Mouse (Mus musculus) heart, embryonic 14.5 days (tissue): ENCODE data around the gene Arsj. TPM values are rescaled to one million over a fixed set of nuclear protein-coding genes. Genes with fewer than 3 reads are reported as not detected.

Source experiments
- ATAC-seq: fragments of 200-750 bp; cut with Nextera tagmentation; 2 replicates; pipeline ENCODE4 v1.8.0; 2017; ENCODE audit warnings: low read depth, moderate TSS enrichment; ENCODE audit not compliant: insufficient number of reproducible peaks, insufficient read depth, low FRiP score
- H3K27ac ChIP-seq, 2 experiments: fragments of 200-500 bp in 1 of 2; fragments of 300-500 bp in 1 of 2; sonication (generic) in 1 of 2; replicated peaks in 1 of 2; 2 replicates each; pipeline ENCODE4 v1.5.1; 2012 to 2014; ENCODE audit warnings: low read depth in 2 of 2, low read length in 2 of 2, control low read depth in 1 of 2, mild to moderate bottlenecking in 1 of 2, mixed read lengths in 1 of 2; ENCODE audit not compliant: control insufficient read depth in 1 of 2, insufficient read depth in 1 of 2
- H3K27me3 ChIP-seq: fragments of 300-500 bp; sonication (generic); 2 replicates; pipeline ENCODE4 v1.6.1; 2014; ENCODE audit warnings: mild to moderate bottlenecking, low read length, control low read depth; ENCODE audit not compliant: control insufficient read depth, insufficient read depth
- H3K36me3 ChIP-seq: fragments of 300-500 bp; sonication (generic); 2 replicates; pipeline ENCODE4 v1.6.1; 2014; ENCODE audit warnings: mild to moderate bottlenecking, control low read depth, low read length, mixed read lengths; ENCODE audit not compliant: control insufficient read depth, insufficient read depth
- H3K4me1 ChIP-seq, 2 experiments: fragments of 200-500 bp in 1 of 2; fragments of 300-500 bp in 1 of 2; sonication (generic) in 1 of 2; 2 replicates each; pipeline ENCODE4 v1.6.1; 2012 to 2014; ENCODE audit warnings: low read length in 2 of 2, control low read depth in 1 of 2, mixed read lengths in 1 of 2; ENCODE audit not compliant: control insufficient read depth in 2 of 2, insufficient read depth in 2 of 2
- H3K4me2 ChIP-seq: fragments of 300-500 bp; sonication (generic); 2 replicates; pipeline ENCODE4 v1.6.1; 2014; ENCODE audit warnings: mild to moderate bottlenecking, low read length
- H3K4me3 ChIP-seq, 2 experiments: fragments of 200-500 bp in 1 of 2; fragments of 300-500 bp in 1 of 2; sonication (generic) in 1 of 2; 2 replicates each; pipeline ENCODE4 v1.5.1; 2012 to 2014; ENCODE audit warnings: low read length in 2 of 2, mild to moderate bottlenecking in 2 of 2, control low read depth in 1 of 2, low read depth in 1 of 2, moderate library complexity in 1 of 2; ENCODE audit not compliant: control insufficient read depth in 1 of 2, insufficient read depth in 1 of 2
- H3K9ac ChIP-seq: fragments of 300-500 bp; sonication (generic); 2 replicates; pipeline ENCODE4 v1.6.1; 2014; ENCODE audit warnings: mild to moderate bottlenecking, low read length
- H3K9me3 ChIP-seq: fragments of 300-500 bp; sonication (generic); 2 replicates; pipeline ENCODE4 v1.6.1; 2016; ENCODE audit warnings: low read length, control low read depth; ENCODE audit not compliant: control insufficient read depth
- WGBS: fragments of 180-500 bp; shearing (Covaris S2); extraction: QIAGEN DNeasy Blood & Tissue Kit; methylation state at CpG from one replicate; pipeline ENCODE4 v1.1.7; 2014; 5-methylcytosine and 5-hydroxymethylcytosine counted together
- polyA plus RNA-seq: library from polyadenylated mRNA; unstranded; fragments of >200 nt; fragmentation: Nextera tagmentation; extraction: Ambion mirVana; gene quantifications from 2 replicates; pipeline ENCODE4 v1.2.1, GENCODE M21; 2014

The Arsj gene
- polyA plus RNA-seq, 1 experiment from 2014 or later: 1.1 TPM

- H3K4me2 ChIP-seq: no peak overlapping the region
- H3K27ac ChIP-seq: no peak overlapping the region
- ATAC-seq: no peak
- 69% methylated on average over 2 of the region's 2 CpGs for WGBS
- no peaks in the 10 kb centered on the region for H3K9me3 ChIP-seq
- no peak overlapping the region for H3K4me3 ChIP-seq
- no peaks in the 10 kb centered on the region for H3K36me3 ChIP-seq
- H3K9ac ChIP-seq: no peak overlapping the region
- H3K4me1 ChIP-seq: no peaks in the 10 kb centered on the region
- no peaks in the 10 kb centered on the region for H3K27me3 ChIP-seq
Observed at GRCm38 (mm10) chr3:126464262-126464661, 100.8 kb downstream of the Arsj start.

Other genes starting within 250 kb of the Arsj start
- gene Camk2d, start 232.6 kb downstream of the Arsj start, polyA plus RNA-seq: 149 and 154 TPM in 2 replicates